Mouse (Mus musculus) T-cell, adult 66 days (primary cell): Measurements from ENCODE around the gene Glra4. TPM values are rescaled to one million over a fixed set of nuclear protein-coding genes. Genes with fewer than 3 reads are reported as not detected.

Experiments
- total RNA-seq, 2 experiments: library from RNA; stranded (reverse); gene quantifications; 3 replicates in 1 of 2; 4 replicates in 1 of 2; pipeline ENCODE4 v1.2.4; 2023

The Glra4 gene
- not detected for total RNA-seq

DNA sequence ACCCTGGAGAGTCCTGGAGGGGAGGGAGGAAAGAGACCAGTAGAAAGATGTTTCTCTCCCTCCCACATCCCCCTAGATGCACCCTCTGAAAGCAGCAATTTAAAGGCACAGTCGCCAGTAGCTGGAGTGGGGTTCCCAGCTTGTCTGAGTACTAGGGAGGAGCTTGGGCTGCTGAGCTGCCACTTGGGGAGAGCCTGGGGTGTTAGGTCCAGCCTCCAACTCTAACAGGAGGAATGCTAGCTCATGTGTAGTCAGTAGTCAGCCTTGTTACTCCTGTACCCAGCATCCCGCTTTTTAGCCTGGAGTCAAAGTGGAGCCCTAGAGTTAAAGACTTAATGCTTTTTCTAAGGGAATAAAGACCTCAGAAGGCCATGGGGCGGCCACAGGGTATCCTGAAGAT lies at the start of gene Glra4:
Gene Glra4 (minus strand): TSS at position 101 of the 400 bp plus-strand sequence.

GRCm38 (mm10) chrX:136822371-136822770 lies 42.4 kb upstream of the Glra4 start, which contains the start of gene Plp1:
Gene Plp1 (plus strand): TSS chrX:136822671.

DNA sequence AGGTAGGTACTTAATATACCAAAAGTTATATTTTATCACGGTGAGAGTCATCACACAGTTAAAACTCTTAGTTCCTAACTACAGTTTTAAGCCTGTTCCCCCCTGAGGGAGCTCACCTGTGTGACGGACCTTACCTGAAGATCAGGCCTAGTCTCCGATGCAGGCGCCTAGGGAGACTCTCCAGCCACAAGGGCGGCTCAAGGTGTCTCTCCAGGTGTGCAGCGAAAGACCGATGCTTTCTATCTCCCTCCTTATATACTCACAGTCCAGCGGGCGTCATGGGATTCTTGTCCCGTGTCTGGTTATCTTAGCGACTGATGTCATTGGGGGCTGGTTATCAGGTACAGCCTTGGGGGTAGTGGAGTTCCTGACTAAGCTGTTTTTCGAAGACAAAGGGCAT lies 36.5 kb downstream of the Glra4 start, which contains the start of gene Morf4l2:
Gene Morf4l2 (minus strand): TSS at position 232 of the 400 bp plus-strand sequence.

Other genes starting within 250 kb of the Glra4 start
- not detected for gene Kir3dl2, start 236.1 kb downstream of the Glra4 start, total RNA-seq
- gene Tceal3, start 189.3 kb downstream of the Glra4 start, total RNA-seq, result not detected
- not detected for gene Tceal1, start 72.2 kb downstream of the Glra4 start, total RNA-seq
- 100 to 1,000 TPM; 108 to 113 TPM for gene Morf4l2, start 36.5 kb downstream of the Glra4 start, total RNA-seq
- 1 to 10 TPM; 3.6 to 5.2 TPM for gene Plp1, start 42.5 kb upstream of the Glra4 start, total RNA-seq
- gene Rab9b, start 88.6 kb upstream of the Glra4 start, total RNA-seq, result not detected
- gene H2bfm, start 147.2 kb upstream of the Glra4 start, total RNA-seq, result not detected
- gene Tmsb15b2, start 195.4 kb upstream of the Glra4 start, total RNA-seq, result 10 to 100 TPM; 14.1 to 21.9 TPM
- 1 to 10 TPM in 1 of 2 experiments, not detected in 1; 1.1 TPM for gene Tmsb15l, start 196.7 kb upstream of the Glra4 start, total RNA-seq
- 10 to 100 TPM in 1 of 2 experiments, 1 to 10 TPM in 1; 1.7 to 16.1 TPM for gene Tmsb15b1, start 196.7 kb upstream of the Glra4 start, total RNA-seq
- 1 to 10 TPM; 6.4 to 6.9 TPM for gene Zcchc18, start 213.0 kb upstream of the Glra4 start, total RNA-seq